Mouse (Mus musculus) forebrain, embryonic 16.5 days (tissue): ENCODE results near the gene Tarbp2. TPM values are rescaled to one million over a fixed set of nuclear protein-coding genes. Genes with fewer than 3 reads are reported as not detected.

Experiments
- ATAC-seq: fragments of 200-750 bp; cut with Nextera tagmentation; 2 replicates; pipeline ENCODE4 v1.8.0; 2017; ENCODE audit warnings: mild to moderate bottlenecking, moderate library complexity
- H3K27ac ChIP-seq: fragments of 300-500 bp; sonication (generic); 2 replicates; pipeline ENCODE4 v1.5.1; 2014; ENCODE audit warnings: low read length, control low read depth
- H3K27me3 ChIP-seq: fragments of 300-500 bp; sonication (generic); replicated peaks from 2 replicates; pipeline ENCODE4 v1.6.1; 2014; ENCODE audit warnings: low read length; ENCODE audit not compliant: control insufficient read depth, insufficient read depth
- H3K36me3 ChIP-seq: fragments of 300-500 bp; sonication (generic); 2 replicates; pipeline ENCODE4 v1.6.1; 2014; ENCODE audit not compliant: control insufficient read depth, insufficient read depth
- H3K4me1 ChIP-seq: fragments of 300-500 bp; sonication (generic); replicated peaks from 2 replicates; pipeline ENCODE4 v1.6.1; 2014; ENCODE audit warnings: low read length; ENCODE audit not compliant: control insufficient read depth, insufficient read depth
- H3K4me2 ChIP-seq: fragments of 300-500 bp; sonication (generic); 2 replicates; pipeline ENCODE4 v1.6.1; 2014; ENCODE audit warnings: mild to moderate bottlenecking, low read length, control low read depth
- H3K4me3 ChIP-seq: fragments of 300-500 bp; sonication (generic); replicated peaks from 2 replicates; pipeline ENCODE4 v1.5.1; 2014; ENCODE audit warnings: mild to moderate bottlenecking, low read length, control low read depth
- H3K9ac ChIP-seq: fragments of 300-500 bp; sonication (generic); replicated peaks from 2 replicates; pipeline ENCODE4 v1.6.1; 2014; ENCODE audit warnings: low read depth, low read length, control low read depth
- H3K9me3 ChIP-seq: fragments of 300-500 bp; sonication (generic); 2 replicates; pipeline ENCODE4 v1.6.1; 2016; ENCODE audit warnings: low read length; ENCODE audit not compliant: control insufficient read depth
- WGBS: fragments of 180-500 bp; shearing (Covaris S2); extraction: QIAGEN DNeasy Blood & Tissue Kit; methylation state at CpG from one replicate; pipeline ENCODE4 v1.1.7; 2014; 5-methylcytosine and 5-hydroxymethylcytosine counted together
- polyA plus RNA-seq: library from polyadenylated mRNA; unstranded; fragments of >200 nt; fragmentation: Nextera tagmentation; extraction: Ambion mirVana; gene quantifications from 2 replicates; pipeline ENCODE4 v1.2.1, GENCODE M21; 2015

Gene Tarbp2
- polyA plus RNA-seq, 1 experiment from 2014 or later: 114 TPM

GRCm38 (mm10) chr15:102530566-102530965 is 12.6 kb downstream of the Tarbp2 start:
- no peak for ATAC-seq
- H3K4me3 ChIP-seq: no peak overlapping the region
- H3K4me2 ChIP-seq: no peak overlapping the region
- no peak overlapping the region for H3K9ac ChIP-seq
- no peak overlapping the region for H3K27ac ChIP-seq
- WGBS: 77% methylated on average over 4 of the region's 4 CpGs
- H3K27me3 ChIP-seq: no peaks in the 10 kb centered on the region
- no peaks in the 10 kb centered on the region for H3K4me1 ChIP-seq
- peaks cover 18% of the 10 kb centered on the region for H3K36me3 ChIP-seq
- H3K9me3 ChIP-seq: no peaks in the 10 kb centered on the region

- no peak for ATAC-seq
- peaks cover 18% of the 10 kb centered on the region for H3K36me3 ChIP-seq
- no peak overlapping the region for H3K9ac ChIP-seq
- peak overlapping the region; percentile 10; the same call in 1 of the 2 replicates for H3K27ac ChIP-seq
- no peak overlapping the region for H3K4me2 ChIP-seq
- H3K4me1 ChIP-seq: no peaks in the 10 kb centered on the region
- 95% methylated on average over 4 of the region's 4 CpGs for WGBS
- H3K9me3 ChIP-seq: no peaks in the 10 kb centered on the region
- H3K4me3 ChIP-seq: no peak overlapping the region
- no peaks in the 10 kb centered on the region for H3K27me3 ChIP-seq
These were observed 13.6 kb downstream of the Tarbp2 start for GRCm38 (mm10) chr15:102531586-102531985.

- Histone ChIP-seq H3K36me3 (peaks cover 18% of the 10 kb centered on the region), H3K4me2 (no peak overlapping the region), H3K27me3 (no peaks in the 10 kb centered on the region), H3K9me3 (no peaks in the 10 kb centered on the region), H3K4me3 (no peak overlapping the region), H3K9ac (no peak overlapping the region), H3K27ac (peak overlapping the region; percentile 79), H3K4me1 (no peaks in the 10 kb centered on the region)
- WGBS: 78% methylated on average over 3 of the region's 3 CpGs
- no peak; the same call in 1 of the 2 replicates for ATAC-seq
These were observed 14.3 kb downstream of the Tarbp2 start for GRCm38 (mm10) chr15:102532106-102532900.

GRCm38 (mm10) chr15:102533926-102534325 is 15.9 kb downstream of the Tarbp2 start:
- ATAC-seq: no peak
- Histone ChIP-seq H3K9me3 (no peaks in the 10 kb centered on the region), H3K27ac (no peak overlapping the region), H3K4me3 (no peak overlapping the region), H3K27me3 (no peaks in the 10 kb centered on the region), H3K9ac (no peak overlapping the region), H3K4me1 (no peaks in the 10 kb centered on the region), H3K36me3 (peaks cover 15% of the 10 kb centered on the region), H3K4me2 (no peak overlapping the region)
- WGBS: 93% methylated on average over 7 of the region's 7 CpGs

GRCm38 (mm10) chr15:102544801-102545200 is 26.8 kb downstream of the Tarbp2 start:
- Histone ChIP-seq H3K4me2 (no peak overlapping the region), H3K4me3 (no peak overlapping the region), H3K9me3 (no peaks in the 10 kb centered on the region), H3K27ac (peak overlapping the region; percentile 13), H3K27me3 (no peaks in the 10 kb centered on the region), H3K9ac (no peak overlapping the region), H3K36me3 (peaks cover 12% of the 10 kb centered on the region), H3K4me1 (peaks cover 9% of the 10 kb centered on the region)
- peak; percentile 29; the same call in 1 of the 2 replicates for ATAC-seq
- WGBS: 70% methylated on average over 4 of the region's 4 CpGs

- no peak overlapping the region for H3K9ac ChIP-seq
- H3K27ac ChIP-seq: peak overlapping the region; percentile 88
- no peak overlapping the region for H3K4me3 ChIP-seq
- H3K27me3 ChIP-seq: no peaks in the 10 kb centered on the region
- H3K9me3 ChIP-seq: no peaks in the 10 kb centered on the region
- H3K36me3 ChIP-seq: peaks cover 5% of the 10 kb centered on the region
- no peak overlapping the region for H3K4me2 ChIP-seq
- WGBS: 66% methylated on average over 3 of the region's 3 CpGs
- ATAC-seq: no peak
- H3K4me1 ChIP-seq: peaks cover 9% of the 10 kb centered on the region
These were observed 28.3 kb downstream of the Tarbp2 start for GRCm38 (mm10) chr15:102546246-102546645.

- Histone ChIP-seq H3K4me2 (no peak overlapping the region), H3K9me3 (no peaks in the 10 kb centered on the region), H3K4me3 (no peak overlapping the region), H3K27ac (peak overlapping the region; percentile 88), H3K9ac (no peak overlapping the region), H3K27me3 (no peaks in the 10 kb centered on the region), H3K36me3 (peaks cover 8% of the 10 kb centered on the region; the same call in 1 of the 2 replicates), H3K4me1 (peaks cover 9% of the 10 kb centered on the region)
- 58% methylated on average over 3 of the region's 3 CpGs for WGBS
- peak; percentile 92 for ATAC-seq
These were observed 28.9 kb downstream of the Tarbp2 start for GRCm38 (mm10) chr15:102546677-102547427.

GRCm38 (mm10) chr15:102547478-102547877 is 29.5 kb downstream of the Tarbp2 start:
- peak overlapping the region; percentile 88 for H3K27ac ChIP-seq
- 65% methylated on average over 3 of the region's 3 CpGs for WGBS
- no peak overlapping the region for H3K9ac ChIP-seq
- peaks cover 9% of the 10 kb centered on the region for H3K4me1 ChIP-seq
- H3K27me3 ChIP-seq: no peaks in the 10 kb centered on the region
- peak; percentile 65 for ATAC-seq
- H3K4me2 ChIP-seq: no peak overlapping the region
- peaks cover 8% of the 10 kb centered on the region; the same call in 1 of the 2 replicates for H3K36me3 ChIP-seq
- H3K4me3 ChIP-seq: no peak overlapping the region
- H3K9me3 ChIP-seq: no peaks in the 10 kb centered on the region

GRCm38 (mm10) chr15:102552599-102552998 is 34.6 kb downstream of the Tarbp2 start:
- H3K9ac ChIP-seq: no peak overlapping the region
- H3K4me1 ChIP-seq: no peaks in the 10 kb centered on the region
- H3K27ac ChIP-seq: no peak overlapping the region
- no peaks in the 10 kb centered on the region for H3K9me3 ChIP-seq
- no peak overlapping the region for H3K4me2 ChIP-seq
- no peak for ATAC-seq
- no peak overlapping the region for H3K4me3 ChIP-seq
- 95% methylated on average over 5 of the region's 5 CpGs for WGBS
- H3K36me3 ChIP-seq: peaks cover 20% of the 10 kb centered on the region
- no peaks in the 10 kb centered on the region for H3K27me3 ChIP-seq
